Mouse (Mus musculus) kidney, adult 2 months (tissue): ENCODE results near the gene Mbd5.

Source experiments
- CTCF ChIP-seq: fragments of 200-500 bp; conservative IDR thresholded peaks from 2 replicates; pipeline ENCODE4 v1.5.1; 2011; ENCODE audit warnings: low read depth, mild to moderate bottlenecking, control low read depth, low read length, moderate library complexity, mixed read lengths; ENCODE audit not compliant: insufficient read depth, insufficient read length
- POLR2A ChIP-seq: fragments of 200-500 bp; IDR thresholded peaks from one replicate; pipeline ENCODE4 v1.6.1; 2011; ENCODE audit warnings: low read depth, low read length, control low read depth

GRCm38 (mm10) chr2:49241715-49242114 is 292.4 kb downstream of the Mbd5 start:
- TF ChIP-seq POLR2A = no peak
- TF ChIP-seq CTCF = no peak
